Mouse (Mus musculus): ENCODE results near the gene Gm20388. TPM values are rescaled to one million over a fixed set of nuclear protein-coding genes. Genes with fewer than 3 reads are reported as not detected.

Gm20388 gene
- total RNA-seq, 2 experiments from 2014 or later, result 10.7 TPM; not detected in 1

GRCm38 (mm10) chr8:120482015-120482689 lies 571.5 kb downstream of the Gm20388 start:
- no peak for DNase-seq (ENCODE audit: low spot score in 2 of 2)

DNA sequence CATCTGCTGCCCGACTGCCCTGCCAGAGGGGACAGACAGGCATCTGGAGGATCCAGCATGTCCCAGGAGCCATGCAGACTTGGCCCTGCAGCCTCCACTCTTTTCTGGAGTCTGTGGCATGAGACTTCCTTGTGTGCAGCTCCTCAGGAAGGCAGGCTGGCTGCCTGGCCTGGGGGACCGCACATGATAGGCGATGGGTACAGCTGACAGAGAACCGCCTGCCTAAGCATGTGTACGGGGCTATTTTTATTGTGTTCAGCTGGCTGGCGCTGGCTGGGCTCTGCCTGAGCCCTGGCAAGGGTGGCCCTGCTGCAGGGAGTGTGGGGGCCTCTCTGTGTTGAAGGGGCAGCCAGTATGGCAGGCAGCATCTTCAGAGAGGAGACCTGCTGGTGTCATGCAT lies 573.8 kb downstream of the Gm20388 start:
- DNase-seq (ENCODE audit: low spot score in 2 of 2), result peak in 1 of 2 experiments; percentile 53

- DNase-seq (ENCODE audit: low spot score in 2 of 2), result no peak
Observed at GRCm38 (mm10) chr8:120485116-120485515, 574.5 kb downstream of the Gm20388 start.

GRCm38 (mm10) chr8:120485551-120486476 lies 575.2 kb downstream of the Gm20388 start:
- no peak for DNase-seq (ENCODE audit: low spot score in 2 of 2)

- DNase-seq (ENCODE audit: low spot score in 2 of 2), result peak in 1 of 2 experiments; percentile 76
Observed at GRCm38 (mm10) chr8:120486477-120487376, 576.1 kb downstream of the Gm20388 start.

GRCm38 (mm10) chr8:120487377-120487728 lies 576.7 kb downstream of the Gm20388 start:
- no peak for DNase-seq (ENCODE audit: low spot score in 2 of 2)

DNA sequence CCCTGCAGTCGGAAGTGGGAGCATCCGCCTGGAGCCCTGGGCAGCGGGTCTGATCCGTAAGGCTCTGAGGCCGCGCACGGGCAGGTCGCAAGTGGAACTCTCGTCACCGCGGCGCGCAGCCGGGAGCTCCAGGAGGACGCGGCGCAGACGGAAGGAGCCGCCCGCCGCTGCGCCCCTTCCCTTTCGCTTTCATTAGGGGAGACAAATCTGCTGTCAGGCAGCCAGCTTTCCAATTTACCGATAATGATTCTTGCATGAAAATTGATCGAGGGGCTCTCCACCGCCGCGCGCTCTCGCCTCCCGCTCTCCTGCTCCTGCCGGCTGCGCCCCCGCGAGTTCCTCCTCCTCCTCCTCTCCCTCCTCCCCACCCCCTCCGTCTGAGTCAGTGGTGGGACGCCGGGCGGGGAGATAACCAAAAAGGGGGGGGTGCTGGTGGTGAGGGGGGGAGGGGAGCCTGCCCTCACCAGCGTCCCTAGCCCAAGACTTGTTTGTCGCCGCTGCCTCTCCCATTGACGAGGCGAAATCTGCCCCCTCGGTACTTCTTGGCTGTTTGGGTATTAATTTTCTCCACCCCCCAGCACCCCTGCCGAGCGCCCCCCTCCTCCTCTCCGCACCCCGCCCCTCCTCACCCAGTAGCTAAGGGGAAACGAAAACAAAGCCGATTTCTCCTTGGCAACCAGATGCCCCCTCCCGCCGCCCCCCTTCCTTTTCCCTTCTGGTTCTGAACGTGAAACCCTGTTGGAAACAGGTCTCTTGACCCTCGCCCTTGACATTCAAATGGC lies 577.3 kb downstream of the Gm20388 start:
- DNase-seq (ENCODE audit: low spot score in 2 of 2), result peak; percentile 76 to 85

DNA sequence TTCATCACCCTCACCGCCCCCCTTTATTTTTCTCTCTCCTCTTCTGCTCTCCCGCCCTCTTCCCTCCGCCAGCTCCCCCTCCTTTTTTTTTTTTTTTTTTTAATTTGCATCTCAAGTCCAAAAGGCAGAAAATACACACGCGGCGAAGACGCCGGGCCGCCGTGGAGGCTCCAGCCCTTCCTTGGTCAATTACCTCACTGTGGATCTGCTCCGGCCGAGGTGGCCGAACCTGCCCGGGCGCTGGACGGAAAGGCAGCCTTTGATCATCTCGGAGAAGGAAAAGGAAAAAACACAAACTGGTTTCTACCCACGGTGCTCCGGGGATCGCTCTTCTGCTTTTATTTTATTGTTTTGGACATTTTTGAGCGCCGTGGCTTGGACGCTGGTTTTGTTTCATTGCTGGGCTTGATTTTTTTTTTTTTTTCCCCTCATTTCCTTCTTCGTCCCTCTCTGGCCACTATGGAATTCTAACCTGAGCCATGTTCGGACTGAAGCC lies 578.0 kb downstream of the Gm20388 start:
- DNase-seq (ENCODE audit: low spot score in 2 of 2), result no peak

DNA sequence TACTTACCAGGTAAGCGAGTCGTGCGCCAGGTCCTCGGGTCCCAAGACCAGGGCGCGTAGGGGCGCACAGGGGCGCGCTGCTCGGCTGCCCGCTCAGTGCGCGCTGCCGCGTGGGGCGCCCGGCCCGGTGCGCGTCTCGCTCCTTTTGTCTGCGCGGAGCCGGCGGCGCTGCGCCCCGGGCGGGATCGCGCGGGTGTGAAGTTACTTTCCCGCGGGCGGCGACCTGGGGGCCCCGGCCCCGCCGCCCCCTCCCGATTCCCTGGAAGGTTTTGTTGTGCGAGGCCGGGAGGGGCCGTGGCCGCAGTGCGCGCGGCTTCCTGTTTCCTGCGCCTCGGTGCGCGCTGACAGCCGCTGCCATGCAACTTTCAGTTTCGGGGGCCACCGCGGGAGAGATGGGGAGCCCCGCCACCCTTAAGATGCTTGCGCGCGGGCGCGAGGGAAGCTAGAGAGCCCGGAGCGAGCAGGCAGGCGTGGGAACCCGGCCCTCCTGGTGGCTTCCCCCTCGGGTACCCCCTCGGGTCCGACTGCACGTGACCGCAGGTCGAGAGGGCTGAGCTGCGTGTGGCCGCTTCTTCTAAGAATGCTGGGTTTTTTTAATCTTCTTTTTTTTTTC lies 578.6 kb downstream of the Gm20388 start:
- DNase-seq (ENCODE audit: low spot score in 2 of 2), result no peak

DNA sequence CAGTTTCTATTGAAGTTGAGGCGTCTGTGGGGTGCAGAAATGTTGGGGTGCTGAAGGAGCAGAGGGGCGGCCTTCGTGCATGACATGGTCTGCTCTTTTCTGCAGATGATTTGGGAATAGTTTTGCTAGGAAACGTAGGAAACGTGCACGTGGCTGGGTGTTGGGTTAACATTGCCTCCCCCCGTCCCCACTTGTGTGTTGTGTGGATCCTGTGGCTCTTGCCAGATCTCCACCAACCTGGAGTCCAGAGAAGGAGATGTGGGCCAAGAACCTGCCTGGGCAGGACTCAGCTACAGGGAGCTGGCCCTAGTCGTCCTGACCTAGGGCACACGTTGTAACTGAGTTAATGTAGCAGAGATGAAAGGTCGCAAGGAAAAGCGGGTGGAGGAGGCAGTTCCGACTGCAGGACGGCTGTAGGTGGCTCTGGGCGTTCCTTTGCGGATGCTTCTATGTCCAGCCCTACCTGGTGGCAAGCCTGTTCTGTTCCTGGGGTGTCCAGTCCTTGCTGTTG lies 579.2 kb downstream of the Gm20388 start:
- DNase-seq (ENCODE audit: low spot score in 2 of 2), result no peak

GRCm38 (mm10) chr8:120490354-120491141 lies 579.9 kb downstream of the Gm20388 start:
- no peak for DNase-seq (ENCODE audit: low spot score in 2 of 2)

GRCm38 (mm10) chr8:120491166-120491793 lies 580.6 kb downstream of the Gm20388 start:
- no peak for DNase-seq (ENCODE audit: low spot score in 2 of 2)

- no peak for DNase-seq (ENCODE audit: low spot score in 2 of 2)
Observed at GRCm38 (mm10) chr8:120492193-120492880, 581.7 kb downstream of the Gm20388 start.

GRCm38 (mm10) chr8:120492881-120493220 lies 582.2 kb downstream of the Gm20388 start:
- no peak for DNase-seq (ENCODE audit: low spot score in 2 of 2)

GRCm38 (mm10) chr8:120493508-120494464 lies 583.1 kb downstream of the Gm20388 start:
- DNase-seq (ENCODE audit: low spot score in 2 of 2), result no peak

- DNase-seq (ENCODE audit: low spot score in 2 of 2), result no peak
Observed at GRCm38 (mm10) chr8:120494903-120495302, 584.3 kb downstream of the Gm20388 start.

DNA sequence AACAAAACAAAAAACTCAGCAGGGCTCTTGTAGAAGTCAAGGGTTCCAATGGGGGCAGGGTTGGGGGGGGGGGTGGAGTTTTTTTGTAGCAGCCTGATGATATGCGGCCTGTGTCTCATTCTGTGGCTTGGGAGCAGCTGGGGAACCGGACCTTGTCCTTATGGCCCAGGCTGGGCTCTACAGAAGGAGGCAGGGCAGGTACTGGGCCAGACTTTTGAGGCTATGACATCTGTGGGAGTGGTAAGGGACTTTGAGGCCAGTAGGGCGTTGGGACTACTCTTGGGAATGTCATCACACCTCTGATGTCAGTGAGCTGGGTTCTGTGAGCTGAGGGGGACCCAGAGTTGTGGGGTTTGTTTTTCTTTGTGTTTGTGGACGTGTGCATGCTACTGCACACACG lies 584.8 kb downstream of the Gm20388 start:
- no peak for DNase-seq (ENCODE audit: low spot score in 2 of 2)

All from layer of hippocampus, adult 18-20 months (tissue).